Mouse (Mus musculus) limb, embryonic 12.5 days (tissue): ENCODE measurements around the gene Map4k4. TPM values are rescaled to one million over a fixed set of nuclear protein-coding genes. Genes with fewer than 3 reads are reported as not detected.

Experiments used
- ATAC-seq: fragments of 200-750 bp; cut with Nextera tagmentation; 2 replicates; pipeline ENCODE4 v1.8.0; 2017; ENCODE audit warnings: low read depth, moderate TSS enrichment; ENCODE audit not compliant: insufficient number of reproducible peaks, insufficient read depth, low FRiP score, low TSS enrichment
- H3K27ac ChIP-seq: fragments of 300-500 bp; sonication (generic); 2 replicates; pipeline ENCODE4 v1.5.1; 2016; ENCODE audit warnings: mild to moderate bottlenecking, moderate library complexity
- H3K27me3 ChIP-seq: fragments of 300-500 bp; sonication (generic); 2 replicates; pipeline ENCODE4 v1.6.1; 2016; ENCODE audit warnings: mild to moderate bottlenecking, moderate library complexity
- H3K36me3 ChIP-seq: fragments of 300-500 bp; sonication (generic); 2 replicates; pipeline ENCODE4 v1.6.1; 2016; ENCODE audit warnings: mild to moderate bottlenecking, moderate library complexity
- H3K4me1 ChIP-seq: fragments of 300-500 bp; sonication (generic); replicated peaks from 2 replicates; pipeline ENCODE4 v1.6.1; 2016
- H3K4me2 ChIP-seq: fragments of 300-500 bp; sonication (generic); 2 replicates; pipeline ENCODE4 v1.6.1; 2016; ENCODE audit warnings: mild to moderate bottlenecking, moderate library complexity
- H3K4me3 ChIP-seq: fragments of 300-500 bp; sonication (generic); replicated peaks from 2 replicates; pipeline ENCODE4 v1.5.1; 2016; ENCODE audit warnings: mild to moderate bottlenecking
- H3K9ac ChIP-seq: fragments of 300-500 bp; sonication (generic); replicated peaks from 2 replicates; pipeline ENCODE4 v1.6.1; 2016; ENCODE audit warnings: mild to moderate bottlenecking, moderate library complexity
- H3K9me3 ChIP-seq: fragments of 300-500 bp; sonication (generic); 2 replicates; pipeline ENCODE4 v1.6.1; 2016; ENCODE audit warnings: mild to moderate bottlenecking, moderate library complexity
- WGBS: fragments of 180-500 bp; shearing (Covaris S2); methylation state at CpG from one replicate; pipeline ENCODE4 v1.1.7; 2016; 5-methylcytosine and 5-hydroxymethylcytosine counted together
- polyA plus RNA-seq: library from polyadenylated mRNA; unstranded; fragments of >200 nt; fragmentation: Nextera tagmentation; extraction: Ambion mirVana; gene quantifications from 2 replicates; pipeline ENCODE4 v1.2.1, GENCODE M21; 2016

The Map4k4 gene
- polyA plus RNA-seq, 1 experiment from 2014 or later, result 62.6 TPM

- WGBS, result 88% methylated on average over 12 of the region's 12 CpGs
Observed at GRCm38 (mm10) chr1:40028207-40028998, 127.7 kb downstream of the Map4k4 start.

DNA sequence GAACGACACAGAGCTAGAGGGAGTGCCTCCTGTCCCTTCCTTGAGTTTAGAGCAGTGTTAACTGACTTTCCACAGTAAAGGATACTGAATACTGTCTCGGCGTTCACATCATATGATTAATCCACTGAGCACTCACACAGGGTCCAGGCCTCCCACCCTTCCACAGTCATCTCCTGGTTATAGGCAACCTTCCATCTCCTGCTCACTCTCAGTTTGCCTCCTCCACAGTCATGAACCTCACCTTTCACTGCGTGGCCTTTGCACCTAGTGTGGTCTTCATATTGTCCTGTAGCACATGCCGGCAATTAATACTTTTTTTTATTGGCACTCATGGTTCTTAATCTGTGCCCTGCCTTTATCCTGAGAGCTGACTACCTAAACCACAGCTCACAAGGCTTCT, 128.9 kb downstream of the Map4k4 start:
- H3K4me2 ChIP-seq, result no peak overlapping the region
- peaks cover 34% of the 10 kb centered on the region for H3K36me3 ChIP-seq
- 88% methylated on average over 5 of the region's 5 CpGs for WGBS
- H3K27me3 ChIP-seq, result no peaks in the 10 kb centered on the region
- H3K4me3 ChIP-seq, result no peak overlapping the region
- H3K9ac ChIP-seq, result no peak overlapping the region
- no peaks in the 10 kb centered on the region for H3K9me3 ChIP-seq
- ATAC-seq, result no peak
- H3K4me1 ChIP-seq, result no peaks in the 10 kb centered on the region
- no peak overlapping the region for H3K27ac ChIP-seq

More at GRCm38 (mm10) chr1:40028207-40028998, 127.7 kb downstream of the Map4k4 start:
- Histone ChIP-seq H3K4me3 (no peak overlapping the region), H3K27me3 (no peaks in the 10 kb centered on the region), H3K27ac (no peak overlapping the region), H3K9ac (no peak overlapping the region), H3K9me3 (no peaks in the 10 kb centered on the region), H3K4me2 (no peak overlapping the region), H3K36me3 (peaks cover 46% of the 10 kb centered on the region), H3K4me1 (no peaks in the 10 kb centered on the region)
- no peak for ATAC-seq

DNA sequence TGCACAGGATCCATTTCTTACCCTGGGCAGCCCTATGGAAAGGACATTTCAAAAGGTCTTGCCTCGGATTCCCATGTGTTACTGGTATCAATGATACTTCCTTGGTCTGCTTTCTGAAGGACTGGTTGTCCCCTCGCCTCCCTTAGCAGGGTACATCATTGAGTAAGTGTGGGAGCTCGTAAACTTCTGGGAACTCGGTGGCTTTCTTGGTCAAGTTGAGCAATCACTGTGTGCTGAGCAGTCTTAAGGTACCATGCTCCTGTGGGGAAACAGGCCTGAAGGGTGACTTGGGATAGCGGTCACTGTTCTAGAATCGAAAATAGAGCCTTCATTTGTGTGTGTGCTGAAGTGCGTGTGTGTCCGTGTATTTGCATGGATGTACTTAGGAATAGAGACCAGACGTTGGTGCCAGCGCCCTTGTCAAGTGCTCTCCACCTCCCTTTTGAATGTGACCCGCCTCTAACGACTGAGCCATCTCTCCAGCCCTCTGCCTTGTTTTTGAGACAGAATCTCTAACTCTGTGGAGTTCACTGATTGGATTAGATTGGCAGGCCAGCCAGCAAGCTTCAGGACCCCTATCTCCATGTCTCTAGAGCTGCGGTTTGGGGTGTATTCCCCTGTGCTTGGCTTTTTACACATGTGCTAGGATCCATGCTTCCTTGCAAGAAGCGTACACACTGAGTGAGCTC, 129.7 kb downstream of the Map4k4 start:
- no peak for ATAC-seq
- H3K4me1 ChIP-seq, result no peaks in the 10 kb centered on the region
- H3K4me2 ChIP-seq, result no peak overlapping the region
- H3K9me3 ChIP-seq, result no peaks in the 10 kb centered on the region
- H3K36me3 ChIP-seq, result peaks cover 26% of the 10 kb centered on the region
- H3K27me3 ChIP-seq, result no peaks in the 10 kb centered on the region
- WGBS, result 86% methylated on average over 14 of the region's 14 CpGs
- no peak overlapping the region for H3K9ac ChIP-seq
- no peak overlapping the region for H3K27ac ChIP-seq
- no peak overlapping the region for H3K4me3 ChIP-seq

DNA sequence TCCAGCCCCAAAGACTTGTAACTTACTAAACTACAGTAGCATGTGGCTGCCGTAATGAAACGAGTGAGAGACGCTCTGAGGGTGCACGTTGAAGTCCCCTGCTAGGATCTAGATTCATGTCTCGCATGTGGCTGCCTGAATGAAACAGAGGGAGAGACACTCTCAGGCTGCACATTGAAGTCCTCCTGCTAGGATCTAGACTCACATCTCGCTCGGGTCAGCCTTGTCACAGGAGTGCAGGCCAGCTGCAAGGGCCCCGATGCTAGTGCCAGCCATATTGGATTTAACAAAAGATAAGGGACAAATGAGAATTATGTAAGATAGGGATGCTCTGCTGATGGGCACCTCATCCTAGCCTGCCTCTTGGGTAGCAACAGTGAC, 130.3 kb downstream of the Map4k4 start:
- Histone ChIP-seq H3K4me3 (no peak overlapping the region), H3K27ac (no peak overlapping the region), H3K4me2 (no peak overlapping the region), H3K9ac (no peak overlapping the region), H3K27me3 (no peaks in the 10 kb centered on the region), H3K4me1 (no peaks in the 10 kb centered on the region), H3K9me3 (no peaks in the 10 kb centered on the region), H3K36me3 (peaks cover 21% of the 10 kb centered on the region)
- 91% methylated on average over 8 of the region's 8 CpGs for WGBS
- no peak for ATAC-seq

GRCm38 (mm10) chr1:40031626-40032025, 130.9 kb downstream of the Map4k4 start:
- no peaks in the 10 kb centered on the region for H3K4me1 ChIP-seq
- H3K9me3 ChIP-seq, result no peaks in the 10 kb centered on the region
- H3K4me3 ChIP-seq, result no peak overlapping the region
- H3K36me3 ChIP-seq, result peaks cover 14% of the 10 kb centered on the region
- no peak overlapping the region for H3K27ac ChIP-seq
- H3K27me3 ChIP-seq, result no peaks in the 10 kb centered on the region
- H3K9ac ChIP-seq, result no peak overlapping the region
- no peak overlapping the region for H3K4me2 ChIP-seq
- no peak for ATAC-seq
- WGBS, result 91% methylated on average over 2 of the region's 2 CpGs

GRCm38 (mm10) chr1:40033315-40033714, 132.6 kb downstream of the Map4k4 start:
- WGBS, result 74% methylated on average over 4 of the region's 4 CpGs
- no peaks in the 10 kb centered on the region for H3K9me3 ChIP-seq
- H3K36me3 ChIP-seq, result peaks cover 5% of the 10 kb centered on the region; the same call in 1 of the 2 replicates
- H3K4me1 ChIP-seq, result no peaks in the 10 kb centered on the region
- H3K4me2 ChIP-seq, result no peak overlapping the region
- no peak overlapping the region for H3K9ac ChIP-seq
- no peak overlapping the region for H3K27ac ChIP-seq
- no peak overlapping the region for H3K4me3 ChIP-seq
- no peaks in the 10 kb centered on the region for H3K27me3 ChIP-seq
- ATAC-seq, result no peak

DNA sequence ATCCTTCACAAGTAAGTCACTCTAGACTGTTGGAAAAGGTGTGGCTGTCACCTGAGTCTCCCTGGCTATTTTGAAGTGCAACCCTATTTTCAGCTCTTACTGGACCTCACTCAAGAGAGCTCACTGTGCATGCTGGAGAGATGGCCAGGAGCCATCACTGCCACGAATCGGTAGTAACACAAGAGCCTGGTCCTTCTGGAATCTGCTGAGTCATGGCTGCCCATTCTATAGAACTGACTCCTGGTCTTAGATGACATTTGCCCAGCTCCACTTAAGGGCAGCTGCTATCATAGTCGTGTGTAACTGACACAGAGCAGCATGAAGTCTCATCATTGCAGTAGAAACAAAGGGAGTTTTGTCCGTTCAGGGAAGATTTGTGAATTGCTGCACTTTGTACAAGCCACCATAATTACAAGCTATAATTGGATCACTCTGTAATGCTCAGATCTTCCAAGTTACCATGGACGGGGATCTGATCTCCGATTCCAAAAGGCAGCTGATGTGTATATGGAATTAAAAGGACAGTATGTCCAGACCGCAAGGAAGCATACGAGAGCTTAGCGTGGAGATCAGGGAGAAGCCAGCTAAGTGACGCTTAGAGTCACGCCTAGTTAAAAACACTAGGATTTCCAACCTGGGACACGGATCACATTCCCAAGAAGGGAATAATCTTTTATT, 133.2 kb downstream of the Map4k4 start:
- H3K4me2 ChIP-seq, result no peak overlapping the region
- no peaks in the 10 kb centered on the region for H3K27me3 ChIP-seq
- H3K9me3 ChIP-seq, result no peaks in the 10 kb centered on the region
- H3K9ac ChIP-seq, result no peak overlapping the region
- no peaks in the 10 kb centered on the region for H3K4me1 ChIP-seq
- 83% methylated on average over 12 of the region's 12 CpGs for WGBS
- no peak overlapping the region for H3K27ac ChIP-seq
- H3K36me3 ChIP-seq, result peaks cover 4% of the 10 kb centered on the region; the same call in 1 of the 2 replicates
- H3K4me3 ChIP-seq, result no peak overlapping the region
- no peak for ATAC-seq

DNA sequence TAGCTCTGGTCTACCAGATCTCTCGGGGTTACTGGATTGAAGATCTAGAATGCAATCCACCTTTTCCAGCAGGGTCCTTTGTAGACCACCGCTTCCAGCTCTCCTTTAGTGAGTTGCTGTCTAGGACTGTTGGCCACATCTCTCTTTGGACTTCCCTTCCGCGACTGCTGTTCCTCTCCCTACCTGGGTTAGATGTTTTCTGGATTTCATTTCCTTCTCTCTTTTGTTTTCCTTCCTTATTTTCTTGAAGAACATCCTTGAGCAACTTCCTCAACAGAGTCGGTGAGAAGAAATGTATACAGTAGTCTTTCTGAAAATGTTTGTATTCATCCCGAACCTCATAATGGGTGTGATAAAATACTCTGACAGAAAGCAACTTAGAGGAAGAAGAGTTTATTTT, 137.1 kb downstream of the Map4k4 start:
- Histone ChIP-seq H3K4me3 (no peak overlapping the region), H3K27me3 (no peaks in the 10 kb centered on the region), H3K9ac (no peak overlapping the region), H3K36me3 (no peaks in the 10 kb centered on the region), H3K4me2 (no peak overlapping the region), H3K27ac (no peak overlapping the region), H3K4me1 (no peaks in the 10 kb centered on the region), H3K9me3 (no peaks in the 10 kb centered on the region)
- no peak for ATAC-seq
- WGBS, result 95% methylated on average over 6 of the region's 6 CpGs

DNA sequence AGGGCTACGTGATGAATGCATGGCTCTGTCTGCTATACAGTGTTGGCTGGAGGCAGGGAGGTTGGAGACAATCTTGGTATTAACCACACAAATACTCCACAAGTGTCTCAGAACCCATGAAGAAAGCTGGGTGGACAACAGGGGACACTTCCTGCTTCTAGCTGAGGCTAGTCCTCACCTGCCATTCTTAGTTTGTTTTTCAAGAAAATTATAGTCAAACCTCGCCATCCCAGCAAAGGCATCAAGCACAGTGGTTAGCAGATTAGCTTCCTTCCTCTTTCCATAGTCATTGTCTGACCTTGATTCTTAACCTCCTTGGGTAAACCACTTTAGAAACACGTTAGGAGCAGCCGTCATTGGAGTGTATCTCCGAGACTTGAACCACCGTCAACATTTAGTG, 145.0 kb downstream of the Map4k4 start:
- Histone ChIP-seq H3K4me2 (no peak overlapping the region), H3K27ac (no peak overlapping the region), H3K36me3 (no peaks in the 10 kb centered on the region), H3K9ac (no peak overlapping the region), H3K27me3 (no peaks in the 10 kb centered on the region), H3K4me3 (no peak overlapping the region), H3K4me1 (no peaks in the 10 kb centered on the region), H3K9me3 (0 out of 2 replicates have a peak, but pooled peaks cover 3% of the 10 kb centered on the region)
- ATAC-seq, result no peak
- 85% methylated on average over 6 of the region's 6 CpGs for WGBS

DNA sequence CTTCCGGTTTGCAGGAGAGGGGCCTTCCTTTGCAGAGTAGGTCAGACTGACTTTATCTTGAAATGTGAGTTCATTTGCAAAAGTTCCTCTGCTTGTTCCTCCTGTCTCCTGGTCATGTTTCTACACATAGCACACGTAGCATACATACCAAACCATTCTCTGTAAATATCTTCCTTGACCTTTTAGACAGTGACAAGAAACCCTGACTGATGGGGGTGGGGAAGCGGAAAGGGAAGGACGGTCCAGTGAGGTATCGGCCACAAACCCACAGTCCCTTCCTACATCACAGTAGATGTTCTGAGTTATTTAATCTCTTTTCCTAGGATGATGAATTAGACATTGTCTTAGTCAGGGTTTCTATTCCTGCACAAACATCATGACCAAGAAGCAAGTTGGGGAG, 145.9 kb downstream of the Map4k4 start:
- Histone ChIP-seq H3K36me3 (no peaks in the 10 kb centered on the region), H3K9me3 (0 out of 2 replicates have a peak, but pooled peaks cover 3% of the 10 kb centered on the region), H3K27me3 (no peaks in the 10 kb centered on the region), H3K4me1 (no peaks in the 10 kb centered on the region), H3K9ac (no peak overlapping the region), H3K27ac (no peak overlapping the region), H3K4me3 (no peak overlapping the region), H3K4me2 (no peak overlapping the region)
- no peak for ATAC-seq
- WGBS, result 88% methylated on average over 5 of the region's 5 CpGs

GRCm38 (mm10) chr1:40051157-40051556, 150.4 kb downstream of the Map4k4 start:
- no peaks in the 10 kb centered on the region for H3K27me3 ChIP-seq
- WGBS, result 90% methylated on average over 6 of the region's 6 CpGs
- no peak overlapping the region for H3K4me3 ChIP-seq
- no peak for ATAC-seq
- H3K4me1 ChIP-seq, result no peaks in the 10 kb centered on the region
- no peak overlapping the region for H3K4me2 ChIP-seq
- H3K36me3 ChIP-seq, result no peaks in the 10 kb centered on the region
- no peak overlapping the region for H3K27ac ChIP-seq
- no peaks in the 10 kb centered on the region for H3K9me3 ChIP-seq
- no peak overlapping the region for H3K9ac ChIP-seq
